Mouse (Mus musculus) erythroblast, embryonic 14.5 days (primary cell): ENCODE measurements around the gene Nav2.

Experiments used
- GATA1 ChIP-seq: IDR thresholded peaks from 2 replicates; pipeline ENCODE4 v1.6.1; 2012; ENCODE audit warnings: low read length, inconsistent platforms, mixed read lengths
- TAL1 ChIP-seq: IDR thresholded peaks from 3 replicates; pipeline ENCODE4 v1.6.1; 2012; ENCODE audit warnings: low read length, inconsistent platforms, mixed read lengths

DNA sequence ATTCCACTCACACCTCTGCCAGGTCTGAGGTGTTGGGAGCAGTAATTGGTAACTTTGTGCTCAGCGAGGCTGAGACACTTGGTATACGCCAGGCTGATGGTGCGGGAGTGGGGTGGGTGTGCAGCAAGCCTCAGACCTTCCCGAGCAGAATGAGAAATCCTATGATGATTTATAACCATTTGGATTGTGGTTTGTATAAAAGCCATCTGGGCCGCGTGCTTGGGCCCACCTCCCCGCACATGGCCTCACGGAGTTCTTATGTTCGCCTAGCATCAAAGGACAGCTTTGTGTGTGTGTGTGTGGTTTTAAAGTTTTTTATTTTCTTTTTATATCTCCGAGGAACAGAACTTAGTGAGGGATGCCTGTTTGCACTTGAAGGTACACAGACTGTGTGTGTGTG is 474.4 kb downstream of the Nav2 start:
- no peak for TF ChIP-seq GATA1
- no peak for TF ChIP-seq TAL1
